Mouse (Mus musculus): ENCODE measurements around the gene Scap.
"Not testable (repeated sequence)": the region's sequence is repeated elsewhere in the genome, so short reads cannot be mapped to it uniquely, and the experiment has no call there.

Scap gene

DNA sequence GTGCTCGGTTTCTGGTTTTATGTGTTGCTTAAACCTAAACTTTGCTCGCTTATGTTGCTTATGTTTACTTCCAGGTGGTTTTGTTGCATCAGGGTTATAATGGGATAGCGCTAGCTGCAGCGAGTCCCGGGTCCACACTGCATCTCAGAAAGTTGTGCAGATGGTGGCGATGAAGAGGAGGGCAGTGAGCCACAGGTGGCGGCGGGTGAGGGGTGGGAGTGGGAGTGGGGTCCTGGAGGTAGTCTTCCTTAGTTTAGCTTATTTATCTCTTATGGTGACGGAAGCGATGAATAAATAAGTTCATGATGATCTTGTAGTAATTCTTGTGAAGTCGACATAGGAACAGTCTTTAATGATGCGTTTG is 790 bp downstream of the Scap start:
- no peak for DNase-seq

DNA sequence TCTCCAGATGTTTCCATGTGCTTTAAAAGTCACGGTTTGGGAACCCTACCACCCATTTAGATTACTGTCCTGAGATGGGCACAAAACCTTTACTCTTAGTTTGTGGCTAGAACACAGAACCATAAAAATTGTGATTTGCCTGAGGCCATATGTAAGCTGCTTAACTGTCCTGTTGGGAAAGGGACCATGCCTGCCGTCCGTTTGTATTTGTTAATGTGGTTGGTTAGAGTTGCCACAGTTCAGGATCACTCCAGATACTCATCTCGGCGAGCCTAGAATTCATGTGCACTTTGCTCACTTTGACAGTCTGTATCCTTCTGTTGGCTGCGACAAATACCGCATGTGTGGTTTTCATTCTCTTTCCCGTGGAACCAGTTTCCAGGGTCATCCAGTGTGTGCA is 1.8 kb downstream of the Scap start:
- no peak for DNase-seq

DNA sequence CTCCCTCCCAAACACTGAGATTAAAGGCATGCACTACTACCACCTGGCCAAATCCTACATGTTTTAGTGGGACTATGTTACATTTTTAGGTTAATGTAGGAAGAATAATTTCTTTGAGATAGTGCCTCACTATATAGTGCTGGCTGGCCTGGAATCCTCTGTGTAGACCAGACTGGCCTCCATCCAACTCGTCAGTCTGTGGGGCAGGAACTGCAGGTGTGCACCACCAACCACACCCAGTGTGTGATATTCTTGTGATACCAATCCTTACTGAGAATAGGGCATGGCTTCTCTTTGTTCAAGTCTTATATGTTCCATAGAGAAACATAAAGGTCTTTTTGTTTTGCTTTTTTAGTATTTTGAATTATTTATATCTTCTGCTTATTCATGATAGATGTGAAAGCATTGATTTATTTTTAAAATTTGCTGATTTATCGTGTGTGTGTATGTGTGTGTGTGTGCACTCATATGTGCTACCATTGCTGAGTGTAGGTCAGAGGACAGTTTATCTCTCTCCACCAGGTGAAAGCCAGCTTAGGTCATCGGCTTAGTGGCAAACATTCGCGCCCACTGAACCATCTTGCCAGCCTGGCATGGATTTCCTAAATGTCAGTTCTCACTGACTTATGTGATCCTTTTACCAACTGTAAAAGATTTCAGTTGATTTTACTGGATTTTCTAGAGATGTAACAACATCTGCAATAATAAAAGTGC is 7.1 kb downstream of the Scap start:
- no peak for DNase-seq

DNA sequence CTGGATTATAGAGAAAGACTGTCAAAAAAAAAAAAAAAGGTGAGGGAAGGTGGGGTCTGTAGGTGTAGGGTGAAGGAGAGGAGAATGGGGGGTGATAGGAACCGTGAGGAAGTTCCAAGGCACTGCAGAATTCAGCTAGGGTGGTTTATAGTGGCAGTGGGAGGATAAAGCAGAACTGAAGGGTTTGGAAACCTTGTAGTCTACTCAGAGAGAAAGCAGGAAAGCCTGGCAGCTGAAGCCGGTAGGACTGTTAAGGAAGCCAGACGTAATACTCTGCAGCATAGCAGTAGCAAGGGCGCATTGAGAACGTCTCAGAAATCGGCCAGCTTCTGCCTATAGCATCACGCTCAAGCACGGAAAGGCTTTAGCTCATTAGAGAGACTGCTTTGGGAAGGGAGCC is 8.9 kb downstream of the Scap start:
- no peak for DNase-seq

DNA sequence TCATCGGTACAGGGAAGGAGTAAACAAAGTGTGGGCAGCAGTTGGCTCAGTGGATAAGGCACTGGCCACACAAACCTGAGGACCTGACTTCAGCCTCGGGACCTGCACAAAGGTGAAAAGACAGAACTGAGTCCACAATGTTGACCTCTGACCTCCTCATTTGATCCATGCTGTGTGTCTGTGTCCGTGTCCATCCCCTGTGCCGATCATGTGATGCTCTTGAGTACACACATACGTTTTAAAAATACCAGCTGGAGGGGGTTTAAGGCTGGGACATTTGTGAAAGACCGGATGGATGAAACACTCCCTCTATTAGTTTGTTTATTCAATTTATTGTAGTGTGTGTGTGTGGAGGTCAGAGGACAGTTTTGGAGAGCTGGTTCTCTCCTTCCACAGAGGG is 10.7 kb downstream of the Scap start:
- no peak for DNase-seq

DNA sequence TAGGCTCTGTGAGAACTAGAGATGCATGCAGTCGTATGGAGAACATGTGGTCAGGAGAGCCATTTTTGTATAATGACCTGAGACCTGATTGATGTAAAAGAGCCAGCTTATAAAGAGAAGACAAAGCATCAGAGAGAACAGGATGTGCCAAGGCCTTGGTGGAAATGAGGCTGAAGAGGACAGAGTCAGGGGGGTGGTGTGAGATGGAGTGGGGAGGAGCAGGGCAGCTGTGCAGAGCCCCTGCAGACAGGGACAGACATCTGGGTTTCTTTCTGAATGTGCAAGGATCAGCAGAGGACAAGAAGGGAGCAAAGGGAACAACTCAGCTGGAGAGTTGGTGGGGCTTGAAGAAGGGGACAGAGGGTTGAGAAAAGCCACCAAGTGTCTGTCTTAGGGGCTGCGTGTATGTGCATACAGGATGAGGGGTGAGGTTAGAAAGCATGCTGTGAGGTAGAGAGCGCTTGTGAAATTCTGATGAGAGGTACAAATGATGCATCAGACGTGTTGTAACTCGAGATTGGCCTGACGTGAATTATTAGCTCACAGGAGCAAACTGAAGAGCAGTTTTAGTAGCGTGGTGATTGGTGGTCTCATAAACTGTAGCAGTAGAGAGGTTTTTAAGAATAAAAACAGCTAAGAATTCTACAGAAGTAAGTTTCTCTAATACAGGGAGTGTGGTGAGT is 12.1 kb downstream of the Scap start:
- DNase-seq = no peak

DNA sequence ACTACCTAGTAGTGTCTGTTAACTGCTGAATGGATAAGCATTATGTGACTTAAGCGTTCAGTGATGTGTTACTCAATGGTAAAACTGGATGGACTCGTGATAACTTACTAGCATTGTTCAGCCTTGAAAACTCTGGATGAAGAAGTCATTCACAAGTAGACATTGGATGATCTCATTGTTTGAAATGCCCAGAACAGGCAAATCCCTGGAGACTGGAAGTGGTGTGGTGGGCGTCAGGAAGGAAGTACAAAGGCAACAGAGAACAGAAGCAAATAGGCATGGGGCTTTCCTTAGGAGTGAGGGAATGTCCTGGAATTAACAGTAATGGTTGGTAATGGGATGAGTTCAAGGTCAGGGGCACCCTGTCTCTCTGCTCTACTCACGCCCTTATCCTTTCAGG is 15.8 kb downstream of the Scap start:
- DNase-seq = no peak

DNA sequence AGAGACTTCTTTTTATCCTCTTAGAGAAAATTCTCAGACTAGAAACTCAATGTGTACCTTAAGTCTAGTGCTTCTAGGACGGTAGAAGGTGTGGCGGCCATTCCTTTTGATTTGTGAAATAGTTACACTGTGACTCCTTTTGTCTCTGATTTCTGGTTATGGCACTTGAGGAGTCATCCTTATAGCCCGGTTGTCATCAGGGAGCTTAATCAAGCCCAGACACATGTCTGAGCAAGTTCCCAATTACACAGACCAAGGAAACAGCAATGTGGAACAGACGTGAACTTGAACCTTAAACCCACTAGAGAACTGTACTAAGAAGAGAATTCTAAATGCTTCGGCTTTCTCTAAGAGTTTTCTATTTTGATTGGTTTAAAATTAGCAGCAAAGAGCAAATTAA is 17.1 kb downstream of the Scap start:
- no peak for DNase-seq

DNA sequence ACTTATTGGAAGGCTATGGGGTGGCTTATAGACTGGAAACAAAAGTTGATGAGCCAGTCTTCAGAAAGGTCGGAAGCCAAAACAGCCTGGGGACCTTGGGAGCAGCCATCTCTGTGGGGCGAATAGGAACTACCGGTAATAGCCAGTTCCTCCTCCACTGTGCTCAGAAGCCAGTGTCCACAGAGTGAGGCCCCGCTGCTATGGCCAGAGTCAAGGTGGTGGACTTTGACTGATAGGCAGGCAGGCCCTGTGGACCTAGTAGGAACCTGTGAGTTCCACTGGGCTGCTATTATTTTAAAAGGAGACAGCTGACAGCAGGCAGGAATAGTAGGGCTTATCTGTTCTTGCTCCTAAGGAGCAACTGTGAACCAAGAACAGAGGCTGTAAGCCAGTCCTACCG is 17.5 kb downstream of the Scap start:
- DNase-seq = no peak

DNA sequence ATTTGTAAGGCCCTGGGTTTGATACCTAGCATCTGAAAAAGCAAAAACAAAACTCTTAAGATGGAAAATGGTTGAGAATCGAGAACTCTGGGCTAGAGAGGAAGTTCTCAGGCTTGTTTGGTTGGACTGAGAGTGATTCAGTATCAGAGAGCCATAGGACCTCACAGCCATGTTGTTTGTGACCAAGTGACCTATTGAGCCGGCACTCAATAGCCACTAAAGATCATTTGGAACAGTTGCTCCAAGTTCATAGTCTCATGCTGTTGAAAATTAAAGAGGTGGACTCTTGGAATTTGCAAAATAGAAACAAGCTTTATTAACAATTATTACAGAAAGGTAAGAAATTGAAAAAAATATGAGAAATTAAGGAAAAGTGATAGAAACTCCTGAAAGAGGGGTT is 18.3 kb downstream of the Scap start:
- no peak for DNase-seq

DNA sequence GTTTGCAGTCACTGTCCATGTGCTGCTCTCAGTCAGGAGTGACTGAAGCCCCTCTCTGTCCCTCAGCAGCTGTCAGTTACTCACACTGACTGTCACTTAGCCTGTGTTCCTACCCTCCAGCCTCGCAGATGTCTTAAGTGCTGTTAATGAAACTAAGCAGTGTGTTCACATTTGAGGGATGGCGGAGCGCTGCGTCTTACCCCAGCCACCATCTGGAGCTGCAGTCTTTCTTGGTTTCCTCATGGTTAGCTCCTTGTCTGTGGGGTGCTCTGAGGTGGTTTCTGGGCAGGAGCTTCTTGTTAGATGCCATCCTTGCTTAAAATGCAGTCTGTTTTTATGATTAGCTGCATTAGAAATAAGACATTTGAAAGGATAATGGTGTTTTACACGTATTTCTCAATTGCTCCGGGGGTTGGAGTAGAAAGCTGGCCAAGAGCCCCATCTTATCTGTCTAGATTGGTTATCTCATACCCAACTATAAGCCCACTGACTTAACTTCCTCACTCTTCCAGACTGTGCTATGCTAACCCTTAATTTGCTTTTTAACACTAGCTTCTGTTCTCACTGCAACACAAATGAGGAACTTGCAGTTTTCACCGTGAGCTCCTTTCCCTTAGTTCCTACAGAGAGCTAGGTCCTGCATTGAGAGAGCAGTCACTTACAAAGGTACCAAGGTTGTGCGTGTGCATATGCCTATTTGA is 19.0 kb downstream of the Scap start:
- DNase-seq = no peak

DNA sequence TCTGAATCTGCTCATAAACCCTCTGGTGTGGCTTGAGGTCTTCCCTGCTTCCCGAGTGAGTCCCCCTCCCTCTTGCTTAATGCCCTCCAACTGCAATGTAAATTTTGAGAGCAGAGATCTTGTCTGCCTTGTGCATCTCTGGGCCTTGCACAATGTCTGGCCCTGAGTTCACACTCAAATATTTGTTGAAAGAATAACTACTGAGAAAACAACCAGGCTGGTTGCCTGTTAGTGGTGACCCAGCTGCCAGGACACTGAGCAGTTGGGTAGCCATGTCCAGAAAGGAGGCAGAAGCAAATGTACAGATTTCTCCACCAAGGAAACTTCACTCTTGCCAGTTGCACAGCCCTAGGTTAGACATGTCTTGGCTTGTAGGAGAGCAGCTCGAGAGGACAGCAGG is 25.3 kb downstream of the Scap start:
- DNase-seq = no peak

DNA sequence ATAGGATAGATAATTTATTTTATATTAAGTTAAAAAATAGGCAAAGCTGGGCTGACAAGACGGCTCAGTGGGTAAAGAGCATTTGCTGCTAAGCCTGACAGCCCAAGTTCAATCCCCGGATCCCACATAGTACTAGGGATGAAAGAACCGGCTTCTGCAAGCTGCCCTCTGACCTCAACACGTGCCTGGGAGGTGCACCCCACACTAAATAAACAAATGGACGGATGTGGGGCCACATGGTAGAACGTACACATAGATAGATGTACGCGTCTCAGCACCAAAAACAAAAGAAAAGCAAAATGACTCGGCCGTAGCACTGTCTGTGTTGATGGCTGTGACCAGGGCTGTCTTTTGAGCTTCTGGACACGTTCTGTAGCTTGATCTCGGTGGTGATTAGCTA is 28.2 kb downstream of the Scap start:
- DNase-seq = no peak

DNA sequence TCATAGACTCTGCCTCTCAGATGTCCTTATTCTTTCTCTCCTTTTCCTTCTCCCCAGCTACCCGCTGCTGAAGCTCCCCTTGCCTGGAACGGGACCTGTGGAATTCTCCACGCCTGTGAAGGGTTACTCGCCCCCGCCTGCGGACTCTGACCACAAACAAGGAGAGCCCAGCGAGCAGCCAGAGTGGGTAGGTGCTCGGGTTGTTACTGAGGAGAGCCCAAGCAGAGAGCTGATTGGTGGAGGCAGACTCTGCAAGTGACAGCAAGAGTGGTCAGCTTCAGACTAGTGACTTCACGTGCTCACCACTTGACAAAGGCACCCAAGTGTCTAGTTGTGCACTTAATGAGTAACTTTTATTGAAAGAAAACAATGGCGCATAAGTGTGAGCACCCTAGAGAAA is 29.2 kb downstream of the Scap start:
- no peak for DNase-seq

DNA sequence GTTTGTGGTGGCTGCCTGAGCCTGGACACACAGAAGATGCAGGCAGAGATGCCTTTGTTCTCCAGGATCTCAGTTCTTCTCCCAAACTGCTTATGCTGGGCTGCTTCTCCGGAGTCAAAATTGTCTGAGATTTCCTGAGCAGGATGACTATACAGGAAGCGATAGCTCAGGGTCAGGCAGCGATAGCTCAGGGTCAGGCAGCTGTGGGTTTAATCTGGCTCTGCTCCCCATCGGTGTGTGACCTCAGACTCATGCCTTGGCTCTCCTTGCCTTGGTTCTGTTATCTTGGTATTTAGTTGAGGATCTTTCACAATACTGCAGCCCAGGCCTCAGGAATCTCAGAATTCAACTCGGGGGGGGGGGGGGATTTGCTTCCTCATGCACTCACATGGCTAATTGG is 33.7 kb downstream of the Scap start:
- DNase-seq = no peak

DNA sequence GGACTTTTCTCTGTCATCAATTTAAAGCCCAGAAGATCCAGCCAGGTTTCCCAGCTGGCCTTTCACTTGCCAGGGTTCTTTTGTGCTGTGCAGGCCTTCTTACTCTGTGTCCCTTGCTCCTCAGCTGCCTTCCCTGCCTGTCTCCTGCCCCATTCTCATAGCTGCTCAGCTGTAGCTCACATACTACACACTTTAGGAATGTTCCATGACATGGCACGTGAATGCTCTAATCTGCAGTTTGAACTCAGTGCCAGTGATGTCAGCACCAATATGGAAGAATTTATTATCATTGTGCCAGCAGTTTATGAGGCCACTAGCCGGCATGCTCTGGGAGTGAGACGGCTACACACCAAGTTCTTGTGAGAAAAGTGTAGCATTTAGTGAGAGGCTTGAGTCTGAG is 36.8 kb downstream of the Scap start:
- no peak for DNase-seq

DNA sequence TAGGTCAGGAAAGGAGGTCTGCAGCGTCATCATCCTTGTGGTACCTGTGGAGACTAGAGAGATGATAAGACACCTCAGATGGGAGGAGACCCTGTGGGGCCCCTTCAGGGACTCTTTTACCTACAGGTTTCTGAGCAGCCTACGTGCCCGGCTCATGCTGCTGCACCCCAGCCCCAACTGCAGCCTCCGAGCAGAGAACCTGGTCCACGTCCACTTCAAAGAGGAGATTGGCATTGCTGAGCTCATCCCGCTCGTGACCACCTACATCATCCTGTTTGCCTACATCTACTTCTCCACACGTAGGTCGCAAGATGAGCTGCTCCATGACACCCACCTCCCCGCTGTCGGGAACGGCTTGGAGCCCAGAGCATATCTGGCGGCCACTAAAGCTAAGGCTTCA is 40.8 kb downstream of the Scap start:
- DNase-seq = no peak

DNA sequence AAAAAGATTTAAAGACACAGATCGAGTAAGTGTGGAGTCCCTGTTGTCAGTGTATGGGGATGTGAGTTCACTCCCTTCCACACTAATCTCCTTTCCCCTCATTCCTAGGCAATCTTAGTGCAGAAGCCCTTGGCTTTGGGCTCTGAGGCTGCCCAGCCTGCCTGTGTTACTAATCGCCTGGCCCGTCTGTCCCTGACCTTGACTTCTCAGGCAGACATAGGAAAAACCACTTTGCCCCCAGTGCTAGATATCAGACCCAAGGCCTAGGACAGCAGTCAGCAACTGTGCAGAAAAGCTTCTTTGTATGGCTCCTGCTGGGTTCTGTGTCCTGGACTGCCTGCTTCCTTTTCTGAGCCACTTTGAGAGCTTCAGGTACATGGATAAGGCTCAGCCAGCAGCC is 42.6 kb downstream of the Scap start:
- DNase-seq = no peak

DNA sequence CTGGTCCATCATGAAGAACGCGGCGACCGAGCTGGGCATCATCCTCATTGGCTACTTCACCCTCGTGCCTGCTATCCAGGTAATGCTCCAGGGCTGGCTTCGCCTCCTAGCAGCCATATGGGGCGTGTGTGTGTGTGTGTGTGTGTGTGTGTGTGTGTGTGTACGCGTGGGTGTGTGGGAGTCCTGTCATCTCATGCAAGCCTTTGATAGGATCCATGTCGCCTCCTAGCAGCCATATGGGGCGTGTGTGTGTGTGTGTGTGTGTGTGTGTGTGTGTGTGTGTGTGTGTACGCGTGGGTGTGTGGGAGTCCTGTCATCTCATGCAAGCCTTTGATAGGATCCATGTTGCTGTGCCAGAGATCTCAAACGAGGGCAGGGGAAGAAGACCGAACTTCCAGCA is 44.6 kb downstream of the Scap start:
- not testable (repeated sequence) for DNase-seq

DNA sequence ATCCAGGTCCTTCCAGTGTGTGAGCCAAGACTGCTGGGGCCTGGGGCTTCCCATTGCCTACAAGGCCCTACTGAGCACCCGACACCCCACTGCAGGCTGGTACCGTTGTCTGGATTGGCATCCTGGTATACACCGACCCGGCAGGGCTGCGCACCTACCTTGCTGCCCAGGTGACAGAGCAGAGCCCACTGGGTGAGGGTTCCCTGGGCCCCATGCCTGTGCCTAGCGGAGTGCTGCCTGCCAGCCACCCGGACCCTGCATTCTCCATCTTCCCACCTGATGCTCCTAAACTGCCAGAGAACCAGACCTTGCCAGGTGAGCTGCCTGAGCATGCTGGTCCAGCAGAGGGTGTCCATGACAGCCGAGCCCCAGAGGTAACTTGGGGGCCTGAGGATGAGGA is 46.3 kb downstream of the Scap start:
- DNase-seq = no peak

DNA sequence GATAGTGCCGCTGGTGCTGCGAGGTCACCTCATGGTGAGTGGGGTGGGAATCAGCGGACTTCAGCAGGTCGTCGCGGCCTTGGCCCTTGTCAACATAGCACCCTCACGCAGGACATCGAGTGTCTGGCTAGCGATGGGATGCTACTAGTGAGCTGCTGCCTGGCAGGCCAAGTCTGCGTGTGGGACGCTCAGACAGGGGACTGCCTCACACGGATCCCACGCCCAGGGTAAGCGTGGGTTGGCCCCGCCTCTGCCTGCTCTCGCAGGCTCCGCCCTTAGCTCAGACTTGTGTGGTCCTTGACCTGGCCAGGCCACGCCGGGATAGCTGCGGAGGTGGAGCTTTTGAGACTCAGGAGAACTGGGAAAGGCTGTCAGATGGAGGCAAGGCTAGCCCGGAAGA is 47.6 kb downstream of the Scap start:
- no peak for DNase-seq

DNA sequence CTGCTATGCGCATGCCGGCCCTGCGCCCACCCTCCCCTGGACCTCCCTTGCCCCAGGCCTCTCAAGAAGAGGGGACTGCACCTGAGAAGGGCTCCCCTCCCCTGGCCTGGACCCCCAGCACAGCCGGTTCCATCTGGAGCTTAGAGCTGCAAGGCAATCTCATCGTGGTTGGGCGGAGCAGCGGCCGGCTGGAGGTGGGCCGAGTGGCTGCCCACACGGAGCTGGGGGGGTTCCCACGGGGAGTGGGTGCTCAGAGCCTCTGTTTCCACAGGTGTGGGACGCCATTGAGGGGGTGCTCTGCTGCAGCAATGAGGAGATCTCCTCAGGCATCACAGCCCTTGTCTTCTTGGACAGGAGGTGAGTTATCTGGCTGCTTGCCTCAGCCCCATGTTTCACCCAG is 48.2 kb downstream of the Scap start:
- no peak for DNase-seq

DNA sequence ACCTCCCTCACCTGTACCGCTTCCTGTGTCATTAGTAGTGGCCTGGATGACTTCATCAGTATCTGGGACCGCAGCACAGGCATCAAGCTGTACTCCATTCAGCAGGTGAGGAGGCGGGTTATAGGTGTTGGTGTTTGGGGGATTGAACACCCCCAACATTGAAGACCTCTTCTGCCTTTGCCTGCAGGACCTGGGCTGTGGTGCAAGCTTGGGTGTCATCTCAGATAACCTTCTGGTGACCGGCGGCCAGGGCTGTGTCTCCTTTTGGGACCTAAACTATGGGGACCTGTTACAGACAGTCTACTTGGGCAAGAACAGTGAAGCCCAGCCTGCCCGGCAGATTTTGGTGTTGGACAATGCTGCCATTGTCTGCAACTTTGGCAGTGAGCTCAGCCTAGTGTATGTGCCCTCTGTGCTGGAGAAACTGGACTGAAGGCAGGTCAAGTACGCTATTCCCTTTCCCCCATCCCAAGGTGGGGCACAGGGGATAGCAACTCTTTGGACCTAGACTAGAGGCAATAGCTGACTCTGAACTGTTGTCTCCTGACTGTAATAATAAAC is 51.4 kb downstream of the Scap start:
- DNase-seq = no peak

DNA sequence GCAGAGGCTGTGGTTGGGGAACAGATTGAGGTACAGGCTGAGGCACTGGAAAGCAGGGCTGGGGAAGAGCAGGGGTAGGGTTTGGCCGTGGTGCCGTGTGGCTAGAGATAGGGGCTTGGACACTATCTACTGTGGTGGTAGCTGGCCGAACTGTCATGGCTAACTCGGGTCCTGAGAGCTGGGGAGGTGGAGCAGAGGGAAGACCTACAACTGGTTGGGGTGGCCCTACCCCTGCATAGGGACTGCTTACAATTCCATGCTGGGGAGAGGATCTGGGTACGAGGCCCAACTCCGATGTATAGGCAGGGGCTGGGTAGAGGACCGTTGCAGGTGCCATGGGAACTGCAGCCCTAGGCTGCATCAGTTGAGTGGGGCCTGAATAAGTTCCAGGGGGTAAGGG is 54.9 kb downstream of the Scap start:
- DNase-seq = no peak

All from thymus, adult 18-20 months (tissue).